Mouse (Mus musculus): ENCODE measurements around the gene Lrrtm3. TPM values are rescaled to one million over a fixed set of nuclear protein-coding genes. Genes with fewer than 3 reads are reported as not detected.

The Lrrtm3 gene
- total RNA-seq, 2 experiments from 2014 or later: 0.48 to 0.56 TPM

- DNase-seq (ENCODE audit: low spot score in 2 of 2): no peak
Measured at GRCm38 (mm10) chr10:64049151-64049550, 40.9 kb downstream of the Lrrtm3 start.

- DNase-seq (ENCODE audit: low spot score in 2 of 2): no peak
Measured at GRCm38 (mm10) chr10:64041892-64042291, 48.2 kb downstream of the Lrrtm3 start.

GRCm38 (mm10) chr10:64041218-64041617 lies 48.9 kb downstream of the Lrrtm3 start:
- DNase-seq (ENCODE audit: low spot score in 2 of 2): no peak

- no peak for DNase-seq (ENCODE audit: low spot score in 2 of 2)
Measured at GRCm38 (mm10) chr10:64039760-64040535, 50.1 kb downstream of the Lrrtm3 start.

- DNase-seq (ENCODE audit: low spot score in 2 of 2): no peak
Measured at GRCm38 (mm10) chr10:64030901-64031300, 59.2 kb downstream of the Lrrtm3 start.

- no peak for DNase-seq (ENCODE audit: low spot score in 2 of 2)
Measured at GRCm38 (mm10) chr10:64023340-64023739, 66.7 kb downstream of the Lrrtm3 start.

GRCm38 (mm10) chr10:64020347-64020746 lies 69.7 kb downstream of the Lrrtm3 start:
- DNase-seq (ENCODE audit: low spot score in 2 of 2): no peak

- DNase-seq (ENCODE audit: low spot score in 2 of 2): no peak
Measured at GRCm38 (mm10) chr10:64001996-64002395, 88.1 kb downstream of the Lrrtm3 start.

GRCm38 (mm10) chr10:64001531-64001930 lies 88.5 kb downstream of the Lrrtm3 start:
- DNase-seq (ENCODE audit: low spot score in 2 of 2): no peak

GRCm38 (mm10) chr10:63994251-63994650 lies 95.8 kb downstream of the Lrrtm3 start:
- DNase-seq (ENCODE audit: low spot score in 2 of 2): no peak

GRCm38 (mm10) chr10:63985576-63985975 lies 104.5 kb downstream of the Lrrtm3 start:
- DNase-seq (ENCODE audit: low spot score in 2 of 2): no peak

GRCm38 (mm10) chr10:63979410-63979809 lies 110.7 kb downstream of the Lrrtm3 start:
- no peak for DNase-seq (ENCODE audit: low spot score in 2 of 2)

- DNase-seq (ENCODE audit: low spot score in 2 of 2): no peak
Measured at GRCm38 (mm10) chr10:63978969-63979368, 111.1 kb downstream of the Lrrtm3 start.

- DNase-seq (ENCODE audit: low spot score in 2 of 2): no peak
Measured at GRCm38 (mm10) chr10:63978535-63978934, 111.5 kb downstream of the Lrrtm3 start.

GRCm38 (mm10) chr10:63978101-63978500 lies 112.0 kb downstream of the Lrrtm3 start:
- DNase-seq (ENCODE audit: low spot score in 2 of 2): no peak

- no peak for DNase-seq (ENCODE audit: low spot score in 2 of 2)
Measured at GRCm38 (mm10) chr10:63972300-63972699, 117.8 kb downstream of the Lrrtm3 start.

- peak in 1 of 2 experiments; percentile 3 for DNase-seq (ENCODE audit: low spot score in 2 of 2)
Measured at GRCm38 (mm10) chr10:63954308-63954930, 135.7 kb downstream of the Lrrtm3 start.

- no peak for DNase-seq (ENCODE audit: low spot score in 2 of 2)
Measured at GRCm38 (mm10) chr10:63951481-63951880, 138.6 kb downstream of the Lrrtm3 start.

- DNase-seq (ENCODE audit: low spot score in 2 of 2): no peak
Measured at GRCm38 (mm10) chr10:63950867-63951266, 139.2 kb downstream of the Lrrtm3 start.

GRCm38 (mm10) chr10:63947266-63947665 lies 142.8 kb downstream of the Lrrtm3 start:
- no peak for DNase-seq (ENCODE audit: low spot score in 2 of 2)

GRCm38 (mm10) chr10:63945534-63945933 lies 144.5 kb downstream of the Lrrtm3 start:
- no peak for DNase-seq (ENCODE audit: low spot score in 2 of 2)

- no peak for DNase-seq (ENCODE audit: low spot score in 2 of 2)
Measured at GRCm38 (mm10) chr10:63933946-63934345, 156.1 kb downstream of the Lrrtm3 start.

- no peak for DNase-seq (ENCODE audit: low spot score in 2 of 2)
Measured at GRCm38 (mm10) chr10:63927334-63927733, 162.7 kb downstream of the Lrrtm3 start, which contains the start of gene Gm10118. Gm10118 (minus strand) TSS chr10:63927434.
